Mouse (Mus musculus) urinary bladder, postnatal 0 days (tissue): ENCODE measurements around the gene Gipc1. TPM values are rescaled to one million over a fixed set of nuclear protein-coding genes. Genes with fewer than 3 reads are reported as not detected.

Source experiments
- polyA plus RNA-seq: library from polyadenylated mRNA; unstranded; fragments of >200 nt; fragmentation: Nextera tagmentation; extraction: Ambion mirVana; gene quantifications from 2 replicates; pipeline ENCODE4 v1.2.1, GENCODE M21; 2015

Gene Gipc1
- polyA plus RNA-seq: 164 and 171 TPM in 2 replicates

DNA sequence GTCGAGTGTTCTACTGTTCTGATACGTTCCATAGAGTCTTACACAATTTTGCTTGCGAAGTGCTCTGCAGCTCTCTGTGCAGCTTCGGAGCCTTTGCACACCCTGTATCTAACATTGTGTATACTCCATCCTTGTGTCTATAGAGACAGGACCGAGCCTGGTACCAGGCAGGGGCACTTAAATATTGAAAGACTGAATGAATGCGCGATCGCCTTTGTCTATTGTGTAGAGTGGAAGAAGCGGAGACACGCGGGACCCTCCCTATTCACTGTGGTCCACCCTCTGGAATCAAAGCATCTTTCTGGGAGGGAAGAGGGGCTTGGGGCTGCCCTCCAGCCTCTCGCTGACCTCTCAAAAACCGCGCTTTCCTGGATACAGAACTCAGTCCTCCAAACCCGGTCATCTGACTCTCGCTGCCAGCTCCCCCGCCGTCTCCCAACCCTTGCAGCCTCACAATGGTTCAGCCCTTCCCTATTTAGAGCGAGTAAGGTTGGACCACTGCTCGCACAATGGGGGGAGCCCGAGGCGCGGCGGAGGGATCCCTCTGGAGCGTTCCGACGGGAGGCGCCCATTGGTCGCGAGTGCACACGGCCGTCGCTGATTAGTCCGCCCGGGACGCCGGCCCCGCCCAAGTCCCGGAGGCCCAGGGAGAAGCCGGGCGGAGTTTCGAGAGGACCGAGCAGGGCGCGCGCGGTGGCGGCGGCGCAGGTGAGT, at the start of gene Gipc1:
Gene Gipc1, plus strand, starts transcription at position 648 of the 714 bp plus-strand sequence.

DNA sequence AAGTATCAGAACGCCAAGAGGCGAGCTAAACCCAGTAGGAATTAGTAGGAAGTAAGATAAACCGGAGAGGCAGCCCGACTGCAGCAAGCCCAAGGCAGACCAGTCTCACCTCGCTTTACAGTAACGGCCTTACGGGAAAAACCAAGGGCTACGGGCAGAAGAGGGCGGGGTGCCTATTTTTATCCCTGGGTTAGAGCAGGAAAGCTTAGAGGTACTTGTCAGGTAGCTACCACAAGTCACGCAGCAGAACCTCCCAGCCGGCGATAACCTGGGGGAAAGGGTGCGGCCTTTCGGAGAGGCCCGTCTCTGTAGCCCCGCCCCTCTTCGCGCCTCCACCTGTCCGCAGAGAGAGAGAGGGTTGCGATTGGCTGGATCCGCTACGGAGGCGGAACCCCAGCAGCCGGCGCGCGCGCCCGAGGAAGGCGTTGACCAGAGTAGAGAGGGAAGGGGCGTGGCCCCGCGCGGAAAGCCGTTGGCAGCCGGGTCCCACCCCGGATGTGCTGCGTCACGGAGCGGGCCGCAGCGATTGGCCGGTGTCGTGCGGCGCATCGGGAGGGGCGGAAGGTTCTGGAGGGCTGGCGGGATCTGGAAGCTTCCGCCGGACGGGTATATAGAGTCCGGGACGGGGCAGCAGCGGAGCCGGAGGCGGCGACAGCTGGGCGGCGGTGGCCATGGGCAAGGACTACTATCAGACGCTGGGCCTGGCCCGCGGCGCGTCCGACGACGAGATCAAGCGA, 44.6 kb upstream of the Gipc1 start, which contains the start of the genes Tecr and Dnajb1:
Gene Tecr, minus strand, starts transcription at position 311 of the 737 bp plus-strand sequence.
Gene Dnajb1, plus strand, starts transcription at position 533 of the 737 bp plus-strand sequence.

GRCm38 (mm10) chr8:83665969-83666865, 13.7 kb downstream of the Gipc1 start, which contains the start of gene Ptger1:
TSS of gene Ptger1 (plus strand) at chr8:83666678.

DNA sequence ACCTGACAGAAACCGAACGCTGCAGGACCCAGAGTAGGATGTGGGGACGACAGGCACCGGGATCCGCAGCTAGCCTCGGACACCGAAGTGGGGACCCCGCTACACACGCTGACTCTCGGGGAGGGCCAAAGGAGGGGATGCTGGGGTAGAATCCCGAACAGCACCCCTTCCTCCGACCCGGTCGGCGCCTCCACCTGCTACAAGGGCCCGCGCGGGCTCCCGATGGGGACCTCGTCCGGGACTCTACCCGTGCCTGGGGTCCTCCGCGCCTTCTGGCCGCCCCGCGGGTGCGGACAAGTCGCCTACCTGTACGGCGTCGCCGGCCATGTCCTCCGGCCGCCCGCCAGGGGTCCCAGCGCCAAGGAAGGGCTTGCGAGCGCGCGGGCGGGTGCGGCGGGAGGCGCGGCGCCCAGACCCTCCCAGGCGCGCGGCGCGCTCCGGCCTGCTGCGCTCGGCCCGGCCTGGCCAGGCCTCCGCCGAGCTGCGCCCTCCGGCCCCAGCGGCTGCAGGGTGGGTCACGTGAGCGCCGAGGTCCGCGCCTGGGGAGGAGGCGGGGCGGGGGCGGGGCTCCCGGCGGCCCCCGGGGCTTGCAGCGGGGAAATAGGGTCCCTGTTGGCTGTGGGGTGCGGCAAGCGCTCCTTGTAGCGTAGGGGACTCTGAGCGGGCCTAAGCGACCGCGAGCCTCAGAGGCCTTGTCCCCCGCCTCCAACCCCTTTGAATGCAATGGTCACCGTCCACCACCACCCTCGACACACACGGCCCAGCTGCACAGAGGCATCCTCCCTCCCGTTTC, 46.4 kb downstream of the Gipc1 start, which contains the start of gene Pkn1:
Gene Pkn1, minus strand, starts transcription at position 519 of the 793 bp plus-strand sequence.

Other genes with a start within 250 kb of the Gipc1 start
- gene Scoc, start 194.3 kb upstream of the Gipc1 start, polyA plus RNA-seq: 57.3 and 74.5 TPM in 2 replicates
- gene Olfr370, start 116.9 kb upstream of the Gipc1 start, polyA plus RNA-seq: not detected in 2 replicates
- 311 and 318 TPM in 2 replicates for gene Ndufb7, start 86.0 kb upstream of the Gipc1 start, polyA plus RNA-seq
- 299 and 319 TPM in 2 replicates for gene Tecr, start 44.7 kb upstream of the Gipc1 start, polyA plus RNA-seq
- 34.3 and 39.1 TPM in 2 replicates for gene Dnajb1, start 44.5 kb upstream of the Gipc1 start, polyA plus RNA-seq
- gene Ptger1, start 14.0 kb downstream of the Gipc1 start, polyA plus RNA-seq: 1.9 TPM in 2 replicates
- gene Pkn1, start 46.5 kb downstream of the Gipc1 start, polyA plus RNA-seq: 18.8 and 19.6 TPM in 2 replicates
- gene Ddx39, start 62.5 kb downstream of the Gipc1 start, polyA plus RNA-seq: 56.0 and 64.2 TPM in 2 replicates
- gene Adgre5, start 88.6 kb downstream of the Gipc1 start, polyA plus RNA-seq: 63.6 and 72.3 TPM in 2 replicates
- 9.2 and 10.4 TPM in 2 replicates for gene Adgrl1, start 247.4 kb downstream of the Gipc1 start, polyA plus RNA-seq